Mouse (Mus musculus) brain, embryonic 18.5 days (tissue): ENCODE results near the gene Entpd6.

ENCODE experiments used
- DNase-seq: peaks from one replicate; pipeline ENCODE4 v3.0.0-alpha.2; 2012; ENCODE audit warnings: low read depth, low spot score

Gene Entpd6

GRCm38 (mm10) chr2:150748854-150749253, at the start of gene Entpd6:
Gene Entpd6 (plus strand): TSS chr2:150749042.
- peak; percentile 93 for DNase-seq

DNA sequence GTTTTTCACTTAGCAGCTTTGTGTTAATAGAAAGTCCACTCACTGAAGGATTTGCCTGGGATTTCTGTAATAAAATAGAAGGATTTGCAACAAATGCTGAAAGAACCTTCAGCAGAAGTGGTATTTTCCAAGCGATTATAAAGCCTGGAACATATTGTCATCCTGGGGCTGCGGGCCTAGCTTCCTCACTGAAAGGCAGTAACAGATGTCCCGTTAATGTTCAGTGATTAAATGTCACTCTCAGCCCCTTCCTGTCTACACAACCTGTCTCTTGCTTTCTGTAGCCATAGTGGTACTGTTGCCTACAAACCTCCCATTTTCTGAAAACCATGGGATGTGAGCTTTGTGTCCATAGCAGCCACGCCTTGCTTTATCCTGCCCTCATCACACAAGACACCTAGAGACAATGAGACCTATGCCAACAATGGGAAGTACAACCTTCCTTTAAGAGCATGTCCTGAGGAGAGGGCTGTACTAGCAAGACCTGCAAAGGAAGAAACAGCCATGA, 36.6 kb upstream of the Entpd6 start:
- no peak for DNase-seq

DNA sequence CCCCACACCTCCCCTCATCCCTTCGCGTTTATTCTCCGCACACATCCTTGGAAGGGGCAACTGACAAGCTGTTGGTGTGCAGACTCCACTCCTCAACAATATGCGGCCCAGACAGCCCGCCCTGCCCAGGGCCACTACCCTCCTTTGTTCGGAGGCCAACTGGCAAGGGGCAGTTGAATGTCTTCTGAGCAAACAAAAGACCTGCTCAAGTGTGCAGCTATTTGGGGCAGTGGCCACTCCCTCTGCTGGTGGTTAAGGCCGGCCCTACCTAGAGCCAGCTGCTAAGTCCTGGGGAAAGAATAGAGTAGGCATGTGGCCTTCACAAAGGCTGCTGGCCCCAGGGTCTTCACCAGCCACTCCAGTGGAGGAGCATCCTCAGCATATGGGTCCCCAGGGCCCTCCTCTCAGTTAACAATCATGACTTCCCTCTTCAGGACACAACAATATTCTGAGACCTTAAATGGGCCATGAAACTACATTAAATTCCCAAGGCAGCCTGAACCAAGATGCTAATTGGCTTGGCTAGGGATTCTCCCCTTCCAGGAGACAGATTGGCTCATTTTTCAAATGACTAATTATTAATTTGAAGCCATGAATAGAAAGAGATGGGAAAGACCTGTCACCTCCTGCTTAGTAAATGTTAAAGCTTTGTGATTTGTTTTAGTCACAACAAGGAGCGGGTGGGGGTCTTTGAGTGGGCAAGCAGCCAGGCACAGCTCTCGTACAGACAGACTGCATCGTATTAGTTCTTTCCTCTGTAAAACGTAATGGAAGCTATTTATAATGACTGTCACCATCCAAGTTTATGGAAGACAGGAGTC, 12.9 kb upstream of the Entpd6 start:
- DNase-seq = no peak

GRCm38 (mm10) chr2:150737881-150738280, 11.0 kb upstream of the Entpd6 start:
- DNase-seq = no peak

DNA sequence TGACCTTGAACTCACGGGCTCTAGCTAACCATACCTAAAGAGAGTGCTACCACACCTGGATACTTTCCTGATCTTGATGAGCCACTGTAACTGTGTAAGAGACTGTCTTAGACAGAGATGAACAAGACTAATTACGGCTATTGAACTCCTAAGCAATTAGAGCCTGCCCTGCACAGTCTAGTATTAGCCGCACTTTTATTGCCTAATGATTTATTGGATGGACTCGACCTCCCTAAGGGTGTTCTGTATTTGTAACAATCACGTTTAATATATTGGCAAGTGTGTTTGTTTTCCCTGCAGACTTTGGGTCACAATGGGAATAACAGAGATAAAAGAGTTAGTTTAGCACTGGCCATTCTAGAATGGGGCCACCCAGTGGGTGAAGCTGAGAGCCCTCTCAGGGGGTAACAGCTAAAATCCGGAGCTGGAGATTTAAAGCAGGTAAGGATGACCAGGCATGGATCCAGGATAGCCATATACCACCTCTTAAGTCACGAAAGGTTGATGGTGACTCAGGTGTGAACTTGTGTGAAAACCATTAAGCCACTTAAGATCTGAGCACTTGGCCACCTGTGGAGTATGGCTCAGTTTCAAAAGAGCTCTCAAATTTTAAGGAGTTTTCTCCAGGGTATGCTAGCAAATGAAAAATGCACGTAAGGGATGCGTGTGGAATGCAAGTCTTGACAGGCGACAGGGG, 8.5 kb upstream of the Entpd6 start:
- DNase-seq = no peak

- no peak for DNase-seq
Measured at GRCm38 (mm10) chr2:150741405-150741804, 7.4 kb upstream of the Entpd6 start.

DNA sequence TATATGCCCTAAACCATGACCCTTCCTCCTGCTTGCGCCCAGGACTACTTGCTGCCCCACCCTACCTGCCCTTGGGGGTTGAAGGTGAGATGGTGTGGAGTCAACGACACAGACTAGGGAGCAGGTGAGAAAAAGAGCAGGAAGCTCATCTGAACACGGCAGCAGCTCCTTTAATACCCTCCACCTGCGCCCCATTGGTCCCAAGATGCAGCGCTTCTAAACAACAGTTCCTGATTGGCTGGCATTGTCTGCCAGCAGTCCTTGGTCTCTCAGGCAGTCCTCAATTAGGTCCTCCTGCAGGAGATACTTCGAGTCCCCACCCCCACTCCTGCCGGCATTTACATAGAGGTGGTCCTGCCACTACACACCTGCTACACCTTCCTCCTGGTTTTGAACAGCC, 3.8 kb upstream of the Entpd6 start:
- no peak for DNase-seq

GRCm38 (mm10) chr2:150749283-150749682, 441 bp downstream of the Entpd6 start:
- no peak for DNase-seq

GRCm38 (mm10) chr2:150750129-150750979, 1.5 kb downstream of the Entpd6 start:
- no peak for DNase-seq

DNA sequence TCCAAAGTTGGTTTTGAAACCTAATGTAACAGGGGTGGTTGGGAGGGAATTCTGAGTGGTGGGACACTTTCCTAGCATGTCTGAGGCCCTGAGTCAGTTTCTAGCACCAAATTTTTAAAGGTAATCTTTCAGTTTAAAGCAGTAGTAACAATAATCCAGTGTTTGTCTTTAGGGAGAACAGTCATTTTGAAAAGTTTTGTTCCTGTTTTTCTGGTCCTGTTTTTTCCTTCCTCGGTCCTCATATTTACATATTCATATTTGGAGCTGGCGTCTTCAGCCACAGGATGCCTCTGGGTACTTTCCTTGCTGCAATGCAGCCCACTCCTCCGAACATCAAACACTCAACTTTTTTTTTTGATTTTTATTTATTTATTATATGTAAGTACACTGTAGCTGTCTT, 6.2 kb downstream of the Entpd6 start:
- no peak for DNase-seq

DNA sequence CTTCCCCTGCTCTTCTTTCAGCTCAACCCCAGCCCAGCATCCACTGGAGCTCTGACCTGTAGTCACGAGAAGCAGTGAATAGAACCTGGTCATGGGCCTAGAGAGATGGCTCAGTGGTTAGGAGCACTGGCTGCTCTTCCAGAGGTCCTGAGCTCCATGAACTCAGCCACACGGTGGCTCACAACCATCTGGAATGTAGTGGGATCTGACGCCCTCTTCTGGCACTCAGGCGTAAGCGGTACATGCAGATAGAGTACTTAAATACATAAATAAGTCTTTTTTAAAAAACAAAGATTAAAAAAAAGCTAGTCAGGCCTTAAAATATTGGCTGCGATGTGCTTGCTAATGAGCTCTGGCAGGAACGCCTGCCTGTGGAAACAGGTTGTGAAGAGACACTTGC, 12.6 kb downstream of the Entpd6 start:
- DNase-seq = no peak

DNA sequence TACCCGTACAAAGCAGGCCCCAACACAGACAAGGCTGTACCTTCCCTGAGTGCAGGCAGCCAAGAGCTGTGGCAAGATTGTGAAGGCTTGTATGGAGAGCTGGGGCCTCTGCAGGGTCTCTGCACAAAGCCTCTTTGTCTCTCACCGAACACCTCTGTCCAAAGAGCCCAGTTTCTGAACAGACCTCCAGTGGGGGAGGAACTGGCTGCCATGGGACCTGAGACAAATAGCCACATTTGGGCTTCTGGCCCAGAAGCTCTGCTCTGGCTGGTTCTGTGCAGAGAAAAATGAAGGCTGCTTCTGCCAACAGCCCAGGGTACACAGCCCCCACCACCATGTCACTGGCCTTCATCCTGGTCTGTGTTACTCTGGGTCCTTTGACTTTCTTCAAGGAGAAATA, 16.8 kb downstream of the Entpd6 start:
- DNase-seq = no peak

GRCm38 (mm10) chr2:150766083-150766862, 17.4 kb downstream of the Entpd6 start:
- DNase-seq = no peak

GRCm38 (mm10) chr2:150768678-150769077, 19.8 kb downstream of the Entpd6 start:
- no peak for DNase-seq

DNA sequence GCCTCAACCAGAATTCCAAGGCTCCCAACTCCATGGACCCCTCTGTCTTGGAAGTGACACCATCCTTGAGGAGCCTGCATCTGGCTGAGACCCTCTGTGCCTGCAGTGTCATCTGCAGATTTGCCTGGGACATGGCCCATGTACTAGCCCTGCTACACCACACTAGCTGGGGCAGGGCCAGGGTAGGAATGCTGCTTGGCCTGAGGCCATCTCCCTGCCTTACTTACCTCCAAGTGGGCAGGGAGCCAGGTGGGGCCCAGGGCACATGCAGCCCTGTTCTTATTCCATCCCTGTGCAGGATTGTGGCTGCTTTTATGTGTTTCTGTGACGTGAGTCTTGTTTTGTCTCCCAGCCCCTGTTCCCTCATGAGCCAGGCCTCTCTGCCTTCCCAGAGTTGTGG, 21.9 kb downstream of the Entpd6 start:
- DNase-seq = no peak

DNA sequence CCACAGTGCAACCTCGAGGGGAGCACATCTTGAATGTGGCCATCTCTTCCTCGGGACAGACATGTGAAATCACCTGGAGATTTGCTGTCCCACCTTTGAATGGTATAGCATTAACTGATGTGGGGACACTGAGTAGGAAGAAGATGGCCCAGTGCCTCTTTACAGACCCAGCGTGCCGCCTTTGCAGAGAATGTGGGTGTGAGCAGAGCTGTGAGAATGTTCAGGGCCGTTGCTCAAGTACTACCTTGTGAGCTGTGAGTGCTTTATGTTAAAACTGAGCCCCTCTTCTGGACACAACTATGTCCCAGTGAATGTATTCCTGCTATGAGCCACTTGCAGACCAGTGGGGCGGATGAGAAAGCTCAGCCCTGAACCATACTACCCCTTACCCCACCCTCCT, 22.3 kb downstream of the Entpd6 start:
- no peak for DNase-seq

GRCm38 (mm10) chr2:150771996-150772395, 23.2 kb downstream of the Entpd6 start:
- no peak for DNase-seq

DNA sequence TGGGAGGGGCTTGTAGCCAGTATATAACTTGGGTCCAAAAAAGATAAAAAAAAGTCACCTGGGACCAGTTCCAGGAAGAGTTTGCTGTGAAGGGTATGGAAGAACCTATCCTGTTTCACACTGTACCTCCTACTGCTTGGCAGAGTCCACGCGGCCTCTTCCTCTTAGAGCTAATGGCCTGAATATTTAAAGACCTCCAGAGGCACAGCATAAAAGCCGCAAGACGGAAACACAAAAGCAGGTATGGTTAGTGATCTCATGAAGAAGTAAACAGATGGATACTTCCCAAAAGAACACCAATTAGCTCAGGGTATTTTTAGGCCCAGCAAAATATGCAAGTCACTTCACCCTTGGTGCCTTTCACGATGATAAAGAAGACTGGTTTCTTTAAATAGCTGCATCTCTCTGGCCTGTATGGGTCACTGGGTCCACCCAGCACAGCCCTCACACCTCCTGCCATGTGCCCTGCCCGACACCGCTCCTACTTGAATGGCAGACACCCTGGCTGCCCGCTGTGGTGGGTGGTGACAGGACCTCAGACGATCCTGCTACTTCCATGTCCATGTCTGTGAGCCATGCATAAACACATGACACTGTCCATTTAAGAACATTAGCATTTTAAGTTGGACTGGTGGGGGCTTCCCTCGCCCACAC, 23.8 kb downstream of the Entpd6 start:
- DNase-seq = no peak

GRCm38 (mm10) chr2:150782801-150783200, 34.0 kb downstream of the Entpd6 start:
- DNase-seq = no peak
